Mouse (Mus musculus) CH12.LX (cell line): ENCODE measurements at regions not wholly inside any gene's neighbourhood (a gene's known extent, or its start where the extent isn't known, plus 50 kb on each side); places are given as distances from the start of the nearest gene placed in this dataset.

Source experiments
- CTCF ChIP-seq, 2 experiments: IDR thresholded peaks in 1 of 2; conservative IDR thresholded peaks in 1 of 2; 2 replicates each; pipeline ENCODE4 v1.5.1; 2011 to 2012; ENCODE audit warnings: low read depth in 2 of 2, low read length in 2 of 2, improper control_type of control experiment in 1 of 2, inconsistent platforms in 1 of 2, mild to moderate bottlenecking in 1 of 2, moderate library complexity in 1 of 2
- EP300 ChIP-seq: IDR thresholded peaks from 2 replicates; pipeline ENCODE4 v1.6.1; 2011; ENCODE audit warnings: low read length, improper control_type of control experiment
- HCFC1 ChIP-seq: IDR thresholded peaks from 2 replicates; pipeline ENCODE4 v1.6.1; 2012; ENCODE audit warnings: low read depth, mild to moderate bottlenecking, inconsistent platforms, low read length, improper control_type of control experiment
- MXI1 ChIP-seq: IDR thresholded peaks from 2 replicates; pipeline ENCODE4 v1.6.1; 2011; ENCODE audit warnings: mild to moderate bottlenecking, low read depth, low read length, improper control_type of control experiment
- MYC ChIP-seq: IDR thresholded peaks from 2 replicates; pipeline ENCODE4 v1.6.1; 2011; ENCODE audit warnings: low read depth, mild to moderate bottlenecking, improper control_type of control experiment, low read length
- RAD21 ChIP-seq: IDR thresholded peaks from 2 replicates; pipeline ENCODE4 v1.6.1; 2011; ENCODE audit warnings: low read depth, mild to moderate bottlenecking, low read length, improper control_type of control experiment, moderate library complexity
- TCF12 ChIP-seq: IDR thresholded peaks from 2 replicates; pipeline ENCODE4 v1.6.1; 2014; ENCODE audit warnings: low read depth, mild to moderate bottlenecking, inconsistent platforms, low read length, improper control_type of control experiment

DNA sequence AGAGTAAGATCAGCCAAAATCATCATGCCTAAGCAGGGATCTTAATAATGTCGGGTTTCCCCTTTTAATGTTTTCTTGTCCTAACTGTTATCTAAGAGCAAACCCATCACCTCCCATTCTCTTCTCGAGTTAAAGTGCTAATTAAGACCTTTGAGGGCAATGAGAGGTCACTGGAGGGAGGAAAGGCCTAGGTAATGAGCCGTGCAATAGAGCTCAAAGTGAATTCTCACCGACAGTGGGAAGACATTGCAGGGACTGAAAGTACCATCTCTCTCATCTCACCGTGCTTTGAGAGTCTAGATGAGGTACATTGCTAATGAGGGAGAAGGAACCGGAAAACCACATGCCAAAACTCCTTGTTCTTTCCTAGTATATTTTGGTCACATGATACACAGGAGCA lies 64.9 kb upstream of the Ddhd1 start:
- TF ChIP-seq CTCF (conservative IDR thresholded peaks at IDR 0.05 in 1 of 2, IDR thresholded peaks at IDR 0.05 in 1 of 2; ENCODE audit: low read depth in 2 of 2, low read length in 2 of 2), result no peak
- TF ChIP-seq HCFC1, result no peak
- TF ChIP-seq RAD21, result no peak
- no peak for TF ChIP-seq TCF12
- TF ChIP-seq MYC, result no peak
- no peak for TF ChIP-seq MXI1
- TF ChIP-seq EP300, result no peak
